Mouse (Mus musculus) lung, embryonic 14.5 days (tissue): ENCODE results near the gene Armh2. TPM values are rescaled to one million over a fixed set of nuclear protein-coding genes. Genes with fewer than 3 reads are reported as not detected.

ENCODE experiments used
- ATAC-seq: fragments of 200-750 bp; cut with Nextera tagmentation; 2 replicates; pipeline ENCODE4 v1.8.0; 2017; ENCODE audit warnings: mild to moderate bottlenecking, moderate TSS enrichment, moderate library complexity; ENCODE audit not compliant: insufficient read depth
- DNase-seq: peaks from one replicate; pipeline ENCODE4 v3.0.0-alpha.2; 2015
- H3K27ac ChIP-seq: fragments of 300-500 bp; sonication (generic); 2 replicates; pipeline ENCODE4 v1.5.1; 2014; ENCODE audit warnings: low read depth, mild to moderate bottlenecking, moderate library complexity
- H3K27me3 ChIP-seq: fragments of 300-500 bp; sonication (generic); 2 replicates; pipeline ENCODE4 v1.6.1; 2014; ENCODE audit warnings: low read length, control low read depth; ENCODE audit not compliant: insufficient read depth
- H3K36me3 ChIP-seq: fragments of 300-500 bp; sonication (generic); 2 replicates; pipeline ENCODE4 v1.6.1; 2014; ENCODE audit warnings: control low read depth; ENCODE audit not compliant: insufficient read depth
- H3K4me1 ChIP-seq: fragments of 300-500 bp; sonication (generic); 2 replicates; pipeline ENCODE4 v1.6.1; 2014; ENCODE audit warnings: antibody characterized with exemption, control low read depth; ENCODE audit not compliant: insufficient read depth
- H3K4me2 ChIP-seq: fragments of 300-500 bp; sonication (generic); 2 replicates; pipeline ENCODE4 v1.6.1; 2014; ENCODE audit warnings: mild to moderate bottlenecking
- H3K4me3 ChIP-seq: fragments of 300-500 bp; sonication (generic); 2 replicates; pipeline ENCODE4 v1.5.1; 2014; ENCODE audit warnings: low read depth, low read length
- H3K9ac ChIP-seq: fragments of 300-500 bp; sonication (generic); 2 replicates; pipeline ENCODE4 v1.6.1; 2014
- H3K9me3 ChIP-seq: fragments of 300-500 bp; sonication (generic); 2 replicates; pipeline ENCODE4 v1.6.1; 2016; ENCODE audit warnings: low read depth, low read length, control low read depth
- CTCF ChIP-seq: IDR thresholded peaks from 2 replicates; pipeline ENCODE4 v1.5.1; 2016; ENCODE audit warnings: antibody characterized with exemption, low read depth
- WGBS: fragments of 180-500 bp; shearing (Covaris S2); extraction: QIAGEN DNeasy Blood & Tissue Kit; methylation state at CpG from one replicate; pipeline ENCODE4 v1.1.7; 2014; 5-methylcytosine and 5-hydroxymethylcytosine counted together
- polyA plus RNA-seq: library from polyadenylated mRNA; unstranded; fragments of >200 nt; fragmentation: Nextera tagmentation; extraction: Ambion mirVana; gene quantifications from 2 replicates; pipeline ENCODE4 v1.2.1, GENCODE M21; 2014

Armh2 gene
- polyA plus RNA-seq, 1 experiment from 2014 or later = not detected

DNA sequence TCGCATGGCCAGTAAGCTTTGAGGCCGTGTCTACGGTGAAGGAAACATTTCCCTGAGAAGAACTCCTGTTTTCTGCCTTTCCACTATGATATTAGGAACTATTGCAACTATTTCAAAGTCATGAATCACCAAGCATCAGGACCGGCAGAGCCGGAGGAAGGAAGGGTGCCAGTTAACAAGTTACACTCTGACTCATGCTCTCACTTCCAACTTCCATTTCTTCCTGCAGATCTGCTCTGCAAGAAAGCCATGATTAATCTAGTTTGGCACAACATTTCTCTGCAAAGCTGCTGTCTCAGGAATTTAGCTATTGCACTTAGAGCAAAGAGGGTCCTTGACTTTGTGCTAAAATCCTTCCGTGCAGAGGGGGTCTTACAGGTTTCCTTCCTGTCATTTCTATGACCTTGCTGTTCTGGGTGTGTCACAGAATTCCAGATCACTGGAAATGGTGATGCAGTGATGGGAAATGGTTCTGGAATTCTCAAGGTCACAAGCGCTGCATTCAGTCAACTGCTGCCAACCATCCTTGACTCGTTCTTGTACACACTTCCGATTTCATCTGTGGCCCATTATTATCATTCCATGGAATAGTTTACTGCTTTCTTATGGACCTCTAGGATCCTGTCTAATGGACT is 51.5 kb downstream of the Armh2 start:
- ATAC-seq (no peak), DNase-seq (peak; percentile 46)
- no peak overlapping the region for H3K27ac ChIP-seq
- H3K36me3 ChIP-seq = no peaks in the 10 kb centered on the region
- TF ChIP-seq CTCF = no peak
- H3K4me2 ChIP-seq = no peak overlapping the region
- WGBS = 72% methylated on average over 9 of the region's 9 CpGs
- H3K4me1 ChIP-seq = no peaks in the 10 kb centered on the region
- H3K27me3 ChIP-seq = no peaks in the 10 kb centered on the region
- H3K4me3 ChIP-seq = no peak overlapping the region
- no peak overlapping the region for H3K9ac ChIP-seq
- no peaks in the 10 kb centered on the region for H3K9me3 ChIP-seq

Other genes starting within 250 kb of the Armh2 start
- gene Ripor2, start 159.0 kb upstream of the Armh2 start, polyA plus RNA-seq = 5.1 and 5.6 TPM in 2 replicates
- 134 and 135 TPM in 2 replicates for gene Gmnn, start 20.7 kb downstream of the Armh2 start, polyA plus RNA-seq
- gene BC005537, start 60.4 kb downstream of the Armh2 start, polyA plus RNA-seq = 26.9 and 32.5 TPM in 2 replicates
- gene Acot13, start 90.3 kb downstream of the Armh2 start, polyA plus RNA-seq = 61.1 and 62.3 TPM in 2 replicates
- gene Tdp2, start 90.4 kb downstream of the Armh2 start, polyA plus RNA-seq = 61.5 and 66.3 TPM in 2 replicates
- 0.12 and 0.14 TPM in 2 replicates for gene D130043K22Rik, start 103.9 kb downstream of the Armh2 start, polyA plus RNA-seq
- 8.5 and 9.4 TPM in 2 replicates for gene Aldh5a1, start 196.4 kb downstream of the Armh2 start, polyA plus RNA-seq
- gene Gpld1, start 201.9 kb downstream of the Armh2 start, polyA plus RNA-seq = 1.4 and 1.6 TPM in 2 replicates